Mouse (Mus musculus): ENCODE measurements around the gene Zfp229. TPM values are rescaled to one million over a fixed set of nuclear protein-coding genes. Genes with fewer than 3 reads are reported as not detected.
"Not testable (repeated sequence)": the region's sequence is repeated elsewhere in the genome, so short reads cannot be mapped to it uniquely, and the experiment has no call there.

The Zfp229 gene
- under 1 TPM; 0.34 to 0.50 TPM for polyA plus RNA-seq (2017; shearing (Covaris generic))

DNA sequence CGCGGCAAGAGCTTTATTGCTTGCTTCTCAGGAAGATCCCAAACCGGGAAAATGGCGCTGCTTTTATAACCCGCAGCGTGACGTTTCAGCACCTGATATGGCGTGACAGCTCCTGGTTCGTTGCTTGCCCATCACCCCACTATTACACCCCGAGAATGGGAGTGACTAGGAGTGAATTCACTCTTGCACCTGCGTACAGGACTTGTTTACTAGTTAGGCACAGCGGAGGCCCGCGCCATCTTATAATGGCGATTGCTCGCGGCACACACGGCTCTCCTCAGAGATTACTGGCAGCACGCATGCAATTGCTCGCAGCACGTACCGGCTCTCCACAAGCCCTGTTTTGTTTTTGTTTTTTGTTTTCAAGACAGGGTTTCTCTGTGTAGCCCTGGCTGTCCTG, at the start of gene Zfp229:
TSS of gene Zfp229 (plus strand) at position 301 of the 400 bp plus-strand sequence.
- ATAC-seq = not testable (repeated sequence)

DNA sequence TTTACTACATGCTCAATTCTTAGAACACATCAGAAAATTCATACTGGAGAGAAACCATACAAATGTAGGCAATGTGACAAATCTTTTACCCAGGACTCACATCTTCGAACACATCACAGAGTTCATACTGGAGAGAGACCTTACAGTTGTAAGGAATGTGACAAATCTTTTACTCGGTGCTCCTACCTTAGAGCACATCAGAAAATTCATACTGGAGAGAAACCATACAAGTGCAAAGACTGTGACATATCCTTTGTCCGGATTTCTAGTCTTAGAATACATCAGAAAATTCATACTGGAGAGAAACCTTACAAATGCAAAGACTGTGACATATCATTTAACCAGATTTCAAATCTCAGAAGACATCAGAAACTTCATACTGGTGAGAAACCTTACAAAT, 39.0 kb upstream of the Zfp229 start, which contains the start of gene Gm10226:
TSS of gene Gm10226 (plus strand) at position 301 of the 400 bp plus-strand sequence.
- no peak for ATAC-seq

DNA sequence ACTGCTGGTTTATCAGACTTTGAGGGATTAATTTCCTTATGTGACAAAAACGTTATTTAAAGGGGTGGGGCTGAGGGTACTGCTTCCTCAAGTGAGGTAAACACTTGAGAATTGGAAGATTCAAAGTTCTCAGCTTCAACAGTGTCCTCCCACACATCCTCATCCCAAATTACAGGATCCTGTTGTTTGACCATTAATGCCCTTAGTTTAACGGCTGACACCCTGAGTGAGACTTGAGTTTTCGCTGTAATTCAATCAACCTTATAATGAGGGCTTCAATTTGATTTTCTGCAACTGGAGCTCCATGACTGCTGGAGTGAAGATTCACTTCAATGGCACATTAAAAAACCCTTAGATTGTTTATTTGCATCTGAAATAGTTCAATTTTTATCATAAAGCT, 37.3 kb upstream of the Zfp229 start:
- ATAC-seq = no peak

DNA sequence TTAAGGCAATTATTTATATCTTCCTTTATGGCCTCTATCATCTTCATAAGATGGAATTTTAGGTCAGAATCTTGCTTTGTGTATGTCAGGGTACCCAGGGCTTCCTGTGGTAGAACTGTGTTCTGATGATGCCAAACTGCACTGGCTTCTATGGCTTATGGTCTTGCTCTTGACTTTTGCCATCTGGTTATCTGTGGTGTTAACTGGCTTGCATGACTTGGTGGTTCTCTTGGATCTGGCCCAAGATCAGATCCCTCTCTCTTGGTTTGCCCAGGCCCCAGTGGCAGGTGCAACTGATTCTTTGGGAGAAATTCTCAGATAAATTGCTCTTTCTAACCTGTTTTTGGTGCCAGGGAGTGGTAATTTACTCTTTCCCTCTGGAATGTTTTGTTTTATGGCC, 34.5 kb upstream of the Zfp229 start:
- ATAC-seq = no peak

DNA sequence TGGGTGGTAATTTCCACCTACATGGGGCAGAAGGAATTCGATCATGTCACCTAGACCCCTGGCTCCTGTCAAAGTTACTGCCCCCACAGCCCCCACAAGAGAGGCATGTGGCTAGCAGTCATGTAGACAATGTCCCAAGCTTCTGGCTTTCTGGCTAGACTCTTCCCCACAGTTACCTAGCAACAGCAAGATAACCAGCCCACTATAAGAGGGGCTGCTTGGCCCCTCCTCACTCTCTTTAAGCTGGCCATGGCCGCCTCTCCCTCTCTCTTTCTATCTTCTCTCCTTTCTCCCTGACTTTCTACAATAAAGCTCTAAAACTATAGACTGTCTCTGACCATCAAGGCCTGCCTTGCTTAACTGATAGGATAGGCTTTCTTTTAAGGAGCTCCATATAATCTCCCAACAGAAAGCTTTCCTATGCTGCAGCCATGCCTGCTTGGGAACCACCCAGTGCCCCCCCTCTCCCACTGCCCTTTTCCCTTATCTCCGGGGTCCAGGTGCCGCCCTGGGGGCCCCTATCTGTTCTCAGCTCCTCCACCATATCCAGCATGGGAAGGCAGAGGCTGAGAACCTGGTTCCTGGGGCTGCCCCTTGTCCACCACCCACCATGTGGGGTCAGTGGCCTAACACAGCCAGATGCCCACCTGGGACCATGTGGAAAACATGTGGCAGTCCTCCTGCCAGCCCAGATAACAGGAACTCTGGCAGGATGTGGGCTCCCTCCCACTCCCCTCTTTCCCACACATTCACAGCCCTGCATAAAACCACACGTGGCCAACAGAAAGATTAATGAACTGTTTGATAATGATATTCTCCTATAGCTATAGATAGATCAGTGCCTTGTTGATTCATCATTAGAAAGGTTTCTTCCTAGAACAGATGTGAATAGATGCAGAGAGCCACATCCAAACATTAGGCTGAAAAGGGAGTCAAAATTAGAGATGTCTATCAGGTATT, 28.0 kb upstream of the Zfp229 start:
- no peak for ATAC-seq

DNA sequence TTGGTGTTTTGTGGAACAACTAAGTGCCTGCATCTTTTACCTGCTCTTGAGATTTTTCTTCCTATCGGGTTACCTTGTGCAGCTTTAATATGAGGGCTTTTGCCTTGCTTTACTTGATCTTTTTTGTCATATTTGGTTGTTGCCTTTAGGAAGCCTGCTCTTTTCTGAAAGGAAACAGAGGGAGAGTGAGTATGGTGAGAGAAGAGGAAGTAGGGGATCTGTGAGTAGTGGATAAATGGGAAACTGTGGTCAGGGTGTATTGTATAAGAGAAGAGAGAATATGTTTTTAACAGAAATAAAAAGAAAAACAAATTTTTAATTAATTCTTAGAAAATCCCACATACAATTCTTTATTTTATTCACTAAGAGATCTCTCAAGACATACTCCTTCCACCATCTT, 27.2 kb upstream of the Zfp229 start:
- ATAC-seq = no peak

DNA sequence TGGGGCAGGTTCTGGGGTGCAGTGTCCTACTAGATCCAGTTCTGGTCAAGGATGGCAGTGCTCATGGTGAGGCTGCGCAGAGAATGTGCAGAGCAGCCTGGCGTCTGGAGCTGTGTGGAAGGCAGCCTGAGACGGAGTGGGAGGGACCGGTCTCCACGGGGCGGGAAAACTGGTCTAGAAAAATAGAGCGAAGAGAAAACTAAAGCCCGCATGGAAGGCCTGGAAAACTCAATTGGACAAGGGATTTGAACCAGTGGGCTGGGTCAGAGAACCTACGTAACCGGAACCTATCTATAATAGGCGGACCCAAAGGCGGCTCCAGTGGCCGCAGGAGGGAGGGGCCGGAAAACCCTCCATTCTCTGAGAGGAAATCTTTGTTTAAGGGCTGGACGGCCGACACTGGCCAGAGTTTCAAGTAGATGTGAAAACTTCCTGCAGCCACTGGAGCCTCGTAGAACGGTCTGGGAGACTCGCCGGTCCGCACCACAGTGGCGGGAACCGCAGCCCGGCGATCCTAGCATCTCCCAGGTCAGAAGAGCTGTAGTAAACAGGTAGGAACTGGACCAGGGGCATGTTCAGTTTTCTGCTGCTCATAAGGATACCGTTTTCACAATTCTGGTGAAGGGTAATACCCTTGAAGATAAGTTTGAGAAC, 23.1 kb upstream of the Zfp229 start, which contains the start of gene Zfp760:
TSS of gene Zfp760 (plus strand) at position 399 of the 654 bp plus-strand sequence.
- peak; percentile 90 for ATAC-seq

DNA sequence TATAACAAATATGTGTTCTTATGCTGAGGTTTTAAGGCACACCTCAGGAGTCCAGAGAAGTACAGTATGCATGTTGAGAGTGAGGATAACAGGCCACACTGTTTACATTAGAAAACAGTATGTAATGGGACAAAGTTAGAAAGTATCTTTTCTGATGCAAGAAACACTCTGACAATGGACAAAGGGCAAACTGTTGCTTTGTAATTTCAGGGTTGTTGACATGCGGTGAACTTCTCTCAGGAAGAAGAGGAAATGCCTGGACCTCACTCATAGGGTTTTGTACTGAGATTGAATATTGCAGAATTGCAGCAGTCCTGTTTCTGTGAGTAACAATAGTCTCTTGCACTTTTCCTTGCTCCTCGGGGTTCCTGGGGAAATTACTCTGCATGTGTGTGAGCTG, 22.2 kb upstream of the Zfp229 start:
- ATAC-seq = no peak

DNA sequence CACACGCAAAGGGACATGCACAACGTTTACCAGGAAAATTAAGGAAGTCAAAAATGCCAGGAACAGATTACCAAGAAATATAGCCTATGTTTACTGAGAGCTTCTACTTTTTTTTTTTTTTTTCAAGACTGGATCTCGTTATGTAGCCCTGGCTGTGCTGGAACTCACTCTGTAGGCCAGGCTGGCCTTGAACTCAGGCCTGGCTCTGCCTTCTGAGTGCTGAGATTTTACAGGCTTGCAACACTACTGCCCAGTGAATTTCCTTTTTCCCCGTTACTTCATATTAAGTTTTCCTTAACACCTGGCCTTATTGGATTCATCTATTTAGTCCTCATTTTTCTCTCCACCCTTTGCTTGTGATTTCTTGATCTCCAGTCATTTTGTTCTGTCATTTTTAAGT, 2.5 kb downstream of the Zfp229 start:
- no peak for ATAC-seq

DNA sequence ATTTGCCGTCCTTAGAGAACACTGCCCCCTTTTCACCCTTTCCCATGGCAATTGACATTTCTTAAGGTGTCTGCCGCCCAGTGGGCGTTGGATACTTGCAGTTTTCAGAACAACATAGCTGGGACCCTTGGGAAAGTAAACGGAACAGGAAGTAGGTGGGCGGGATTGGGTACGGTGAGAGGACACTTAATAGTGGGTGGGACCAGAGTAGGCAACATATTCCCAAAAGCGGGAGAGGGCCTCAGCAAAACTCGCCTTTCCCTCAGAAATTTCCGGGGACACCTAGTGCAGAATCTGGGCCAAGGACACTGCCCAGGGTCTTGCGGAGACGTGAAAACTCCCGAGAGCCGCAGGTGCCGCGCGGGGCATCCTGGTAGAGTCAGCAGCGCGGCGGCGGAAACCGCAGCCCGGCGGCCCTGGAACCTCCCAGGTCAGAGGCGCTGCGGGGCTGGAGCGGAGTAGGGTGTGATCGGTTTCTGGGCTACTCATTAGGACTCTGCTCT, 3.0 kb downstream of the Zfp229 start:
- ATAC-seq = peak; percentile 80

DNA sequence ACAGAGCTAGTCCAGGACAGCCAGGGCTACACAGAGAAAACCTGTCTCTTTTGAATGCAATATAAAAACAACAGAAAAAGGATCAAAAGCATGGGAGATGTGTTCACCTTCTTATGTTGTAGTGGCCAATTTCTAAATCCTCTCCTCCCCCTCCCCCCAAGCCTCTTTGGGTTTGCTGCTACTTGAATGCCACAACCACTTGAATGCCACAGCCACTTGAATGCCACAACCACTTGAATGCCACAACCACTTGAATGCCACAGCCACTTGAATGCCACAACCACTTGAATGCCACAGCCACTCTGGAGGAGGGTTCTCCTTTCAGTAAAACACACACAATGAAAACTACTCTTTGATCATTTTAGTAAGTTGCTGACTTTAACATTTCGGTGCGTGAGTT, 22.2 kb downstream of the Zfp229 start:
- ATAC-seq = no peak

DNA sequence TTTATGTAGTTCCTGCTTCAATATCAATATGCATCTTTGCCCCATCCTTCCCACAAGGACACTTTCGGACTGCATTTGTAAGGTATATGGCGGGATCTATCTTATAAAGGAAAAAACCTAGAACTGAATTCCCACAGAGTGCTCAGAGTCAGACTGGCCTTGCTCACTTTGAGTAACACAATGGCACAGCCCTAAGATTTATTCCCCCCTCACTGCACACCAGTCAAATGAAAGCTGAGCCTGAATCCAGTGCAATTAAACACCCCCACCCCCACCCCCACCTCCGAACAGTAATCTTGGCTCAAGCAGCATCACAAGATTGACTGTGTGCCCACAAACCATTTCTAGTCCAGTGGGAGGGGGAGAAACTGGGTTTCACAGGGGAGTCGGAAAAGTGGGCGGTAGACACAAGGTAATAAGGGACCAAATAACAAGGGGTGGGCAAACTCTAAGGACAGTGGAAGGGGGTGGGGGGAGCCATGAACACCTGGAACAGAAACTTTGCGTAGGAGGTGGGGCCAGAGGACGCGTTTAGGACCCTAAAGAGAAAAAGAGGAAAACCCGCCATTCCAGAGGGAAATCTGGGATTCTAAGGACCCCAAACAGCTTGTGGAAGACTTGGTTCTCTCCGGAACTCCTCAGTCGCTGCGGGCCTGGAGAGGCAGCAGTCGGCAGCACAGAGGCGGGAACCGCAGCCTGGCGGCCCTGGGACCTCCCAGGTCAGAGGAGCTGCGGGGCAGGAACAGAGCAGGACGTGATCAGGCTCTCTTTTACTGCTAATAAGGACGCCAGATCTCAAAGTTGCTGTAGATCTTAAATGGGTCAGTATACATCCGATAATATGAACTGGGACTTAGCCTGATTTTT, 23.0 kb downstream of the Zfp229 start:
- no peak for ATAC-seq

DNA sequence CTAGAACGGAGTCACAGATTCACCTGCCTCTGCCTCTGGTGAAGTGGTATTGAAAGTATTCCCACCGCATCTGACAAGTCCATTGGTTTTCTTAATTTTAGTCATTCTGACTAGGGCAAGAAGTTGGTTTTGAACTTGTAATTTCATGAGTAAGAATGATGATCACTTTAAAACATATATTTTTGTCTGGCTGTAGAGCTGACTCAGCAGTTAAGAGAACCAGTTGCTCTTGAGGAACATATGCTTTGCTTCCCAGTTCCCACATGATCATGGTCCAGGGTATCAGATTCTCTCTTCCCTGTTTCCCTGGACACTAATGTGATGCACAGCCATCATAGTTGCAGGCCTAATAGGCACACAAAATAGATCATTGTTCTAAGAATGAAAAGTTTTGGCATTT, 39.7 kb downstream of the Zfp229 start:
- no peak for ATAC-seq

DNA sequence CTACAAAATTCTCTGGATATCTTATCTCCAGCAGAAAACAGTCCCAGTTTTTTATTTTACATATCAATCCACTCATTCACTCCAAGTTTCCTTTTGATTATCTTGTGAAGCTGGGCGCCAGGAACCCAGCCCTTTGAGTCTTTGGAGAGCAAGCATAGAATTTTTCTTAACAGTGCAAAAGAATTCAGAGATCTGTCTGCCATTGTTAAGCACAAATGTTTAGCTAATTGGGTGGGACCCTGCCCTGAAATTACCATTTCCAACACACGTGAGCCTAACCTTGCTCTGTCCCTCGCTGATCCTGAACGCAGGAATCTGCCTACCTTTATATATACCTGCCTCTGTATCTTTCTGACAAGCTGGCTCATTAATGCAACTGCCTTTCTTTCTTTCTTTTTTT, 61.7 kb downstream of the Zfp229 start:
- no peak for ATAC-seq

DNA sequence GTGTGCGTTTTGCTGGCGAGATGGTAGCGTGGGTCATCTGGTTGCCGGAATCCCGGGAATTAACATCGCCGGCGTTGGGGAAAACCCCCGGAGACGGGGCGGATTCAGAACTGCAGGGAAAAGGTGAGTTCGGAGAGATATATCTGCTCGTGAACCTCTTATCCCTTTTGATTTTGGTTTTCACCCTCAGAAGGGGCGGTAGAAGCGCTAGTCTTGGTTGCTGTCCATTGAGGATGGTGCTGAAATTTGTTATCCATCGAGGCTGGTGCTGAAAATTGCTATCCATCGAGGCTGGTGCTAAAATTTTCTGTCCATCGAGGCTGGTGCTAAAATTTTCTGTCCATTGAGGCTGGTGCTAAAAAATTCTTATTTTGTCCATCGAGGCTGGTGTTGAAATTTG, 70.8 kb downstream of the Zfp229 start:
- not testable (repeated sequence) for ATAC-seq

Other genes with a start within 250 kb of the Zfp229 start
- 10 to 100 TPM; 31.8 to 32.9 TPM for gene Zfp53, start 241.8 kb upstream of the Zfp229 start, polyA plus RNA-seq (2017; shearing (Covaris generic))
- 10 to 100 TPM; 16.5 to 20.0 TPM for gene Zfp52, start 195.3 kb upstream of the Zfp229 start, polyA plus RNA-seq (2017; shearing (Covaris generic))
- 1 to 10 TPM; 2.6 to 7.1 TPM for gene Zfp948, start 163.8 kb upstream of the Zfp229 start, polyA plus RNA-seq (2017; shearing (Covaris generic))
- 10 to 100 TPM in 1 of 2 experiments, 1 to 10 TPM in 1; 9.9 to 15.3 TPM for gene Zfp983, start 80.2 kb upstream of the Zfp229 start, polyA plus RNA-seq (2017; shearing (Covaris generic))
- 10 to 100 TPM; 16.1 to 17.7 TPM for gene Gm10226, start 38.9 kb upstream of the Zfp229 start, polyA plus RNA-seq (2017; shearing (Covaris generic))
- gene Zfp760, start 23.1 kb upstream of the Zfp229 start, polyA plus RNA-seq (2017; shearing (Covaris generic)) = 1 to 10 TPM; 7.0 to 8.3 TPM
- gene Zfp820, start 115.0 kb downstream of the Zfp229 start, polyA plus RNA-seq (2017; shearing (Covaris generic)) = under 1 TPM; 0.33 to 0.56 TPM
- gene Zfp995, start 179.1 kb downstream of the Zfp229 start, polyA plus RNA-seq (2017; shearing (Covaris generic)) = 10 to 100 TPM; 15.1 to 15.3 TPM
- 10 to 100 TPM; 31.2 TPM for gene Zfp942, start 231.7 kb downstream of the Zfp229 start, polyA plus RNA-seq (2017; shearing (Covaris generic))
- 10 to 100 TPM in 1 of 2 experiments, 1 to 10 TPM in 1; 7.0 to 14.1 TPM for gene Zfp943, start 231.8 kb downstream of the Zfp229 start, polyA plus RNA-seq (2017; shearing (Covaris generic))